Mouse (Mus musculus) heart, adult 2 months (tissue): ENCODE results near the gene Krtap19-9b.

Experiments used
- CTCF ChIP-seq: fragments of 200-600 bp; IDR thresholded peaks from 2 replicates; pipeline ENCODE4 v1.8.1; 2022; ENCODE audit warnings: antibody characterized with exemption, mild to moderate bottlenecking, moderate library complexity
- EP300 ChIP-seq: fragments of 200-500 bp; IDR thresholded peaks from 2 replicates; pipeline ENCODE4 v1.6.1; 2011; ENCODE audit warnings: low read depth, low read length, control low read depth; ENCODE audit not compliant: insufficient read depth

DNA sequence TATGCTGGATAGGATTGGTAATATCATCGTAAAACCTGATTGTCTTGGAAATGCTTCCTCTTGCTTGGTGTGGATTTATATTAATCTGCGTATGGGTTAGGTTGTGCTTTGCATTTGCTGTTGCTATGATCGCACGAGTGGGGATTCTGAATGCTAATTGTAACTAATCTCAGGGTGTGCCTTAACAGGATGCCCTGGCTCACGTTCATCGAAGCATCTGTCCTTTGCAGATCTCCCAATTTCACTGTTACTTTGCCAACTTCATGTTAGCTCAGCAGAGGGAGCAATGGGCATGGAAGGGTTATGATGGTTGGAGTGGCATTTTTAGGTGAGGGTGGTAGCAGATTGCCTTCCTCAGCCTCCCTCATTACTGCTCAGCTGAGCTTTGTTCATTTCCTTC is 9.0 kb upstream of the Krtap19-9b start:
- TF ChIP-seq CTCF = no peak
- TF ChIP-seq EP300 = no peak
